ENCODE assay signal across 8 mouse cellular contexts in the genomic region with DNA sequence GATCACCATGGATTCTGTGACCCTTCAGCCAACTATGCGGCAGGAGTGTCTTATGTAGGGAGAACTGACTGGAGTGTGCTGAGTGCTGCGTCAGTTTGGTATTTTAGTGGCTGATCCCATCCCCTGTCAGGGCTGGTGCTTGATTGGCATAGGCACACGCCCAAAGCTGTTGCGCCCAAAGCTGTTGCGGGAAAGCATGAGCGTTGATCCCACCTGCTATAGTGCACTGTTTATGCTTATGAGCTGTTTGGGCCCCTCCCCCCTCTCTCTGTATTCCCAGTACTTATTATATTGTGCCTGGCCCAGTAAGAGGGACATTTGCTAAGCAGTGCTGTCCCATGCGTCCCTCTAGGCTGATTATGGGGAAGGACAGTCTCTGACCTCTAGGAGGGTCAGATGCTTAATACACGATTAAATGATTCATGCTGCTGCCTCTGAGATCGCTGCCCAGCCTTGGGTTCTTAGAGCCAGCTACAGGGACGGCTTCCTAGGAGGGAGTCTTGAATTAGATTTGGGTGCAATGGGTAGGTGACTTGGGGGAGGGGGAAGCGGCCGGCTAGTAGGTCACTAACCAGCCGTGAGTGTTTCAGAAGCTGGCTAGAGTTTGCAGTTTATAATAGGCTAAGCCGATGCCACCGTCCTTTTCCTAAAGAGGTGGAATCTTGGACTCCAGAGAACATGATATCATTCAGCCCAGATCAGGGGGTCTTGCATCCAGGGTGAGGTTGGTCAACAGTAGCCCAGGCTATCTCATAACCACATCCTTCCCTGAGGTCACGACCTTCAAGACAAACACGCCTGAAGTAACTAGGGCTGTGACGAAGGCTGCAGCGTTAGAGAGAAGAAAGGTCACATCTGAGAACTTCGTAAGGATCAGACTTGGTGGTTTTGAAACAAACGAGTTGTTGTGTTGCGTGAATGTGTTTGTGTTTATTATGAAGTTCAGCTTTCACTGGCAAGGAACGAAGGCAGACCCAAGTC. TPM values are rescaled to one million over a fixed set of nuclear protein-coding genes. Genes with fewer than 3 reads are reported as not detected.
DNase-seq lines count a peak whose midpoint lies in the region; ATAC-seq and TF ChIP-seq lines count a peak whose summit lies in the region.

No protein-coding gene starts in this region.

- peak overlapping the region; percentile 81 for H3K27ac ChIP-seq in heart, embryonic 12.5 days (ENCODE audit: poor library complexity, severe bottlenecking)
- no peak overlapping the region for H3K27ac ChIP-seq in ES-E14 (ENCODE audit: insufficient read depth, low read depth, low read length, poor library complexity, severe bottlenecking)
- peak overlapping the region; percentile 40; the same call in 1 of the 2 replicates for H3K27ac ChIP-seq in forebrain, embryonic 14.5 days (ENCODE audit: low read depth, low read length)
- peak overlapping the region; percentile 70 for H3K27ac ChIP-seq in liver, embryonic 16.5 days (ENCODE audit: low read length)

- 53% methylated on average over 23 of the region's 23 CpGs for WGBS in heart, embryonic 12.5 days
- WGBS in forebrain, embryonic 14.5 days, result 50% methylated on average over 23 of the region's 23 CpGs
- 34% methylated on average over 23 of the region's 23 CpGs for WGBS in liver, embryonic 16.5 days (ENCODE audit: insufficient replicate concordance)

- H3K4me1 ChIP-seq in heart, embryonic 12.5 days (replicated peaks), result peaks cover 93% of the 10 kb centered on the region
- peaks cover 10 to 54% of the 10 kb centered on the region in 2 experiments for H3K4me1 ChIP-seq in ES-E14 (ENCODE audit: control insufficient read depth in 2 of 2, insufficient read depth in 2 of 2, low read length in 2 of 2, poor library complexity in 1 of 2)
- peaks cover 55% of the 10 kb centered on the region for H3K4me1 ChIP-seq in forebrain, embryonic 14.5 days (ENCODE audit: control insufficient read depth, insufficient read depth, low read length)
- H3K4me1 ChIP-seq in liver, embryonic 16.5 days (ENCODE audit: control insufficient read depth, low read depth, low read length), result peaks cover 92% of the 10 kb centered on the region

- H3K9me3 ChIP-seq in heart, embryonic 12.5 days (replicated peaks), result no peaks in the 10 kb centered on the region
- H3K9me3 ChIP-seq in ES-E14 (ENCODE audit: control insufficient read depth, insufficient read depth, low read depth, low read length), result no peaks in the 10 kb centered on the region
- H3K9me3 ChIP-seq in forebrain, embryonic 14.5 days (replicated peaks; ENCODE audit: control insufficient read depth, low read length), result no peaks in the 10 kb centered on the region
- no peaks in the 10 kb centered on the region for H3K9me3 ChIP-seq in liver, embryonic 16.5 days (replicated peaks; ENCODE audit: control insufficient read depth, low read length)

- peaks cover 5% of the 10 kb centered on the region; the same call in 1 of the 2 replicates for H3K36me3 ChIP-seq in heart, embryonic 12.5 days
- peaks cover 3% of the 10 kb centered on the region; the same call in 1 of the 2 replicates for H3K36me3 ChIP-seq in ES-E14 (ENCODE audit: control insufficient read depth, insufficient read depth, low read length, poor library complexity, severe bottlenecking)
- no peaks in the 10 kb centered on the region for H3K36me3 ChIP-seq in forebrain, embryonic 14.5 days (ENCODE audit: control insufficient read depth, insufficient read depth, low read length)
- H3K36me3 ChIP-seq in liver, embryonic 16.5 days (ENCODE audit: control insufficient read depth, insufficient read depth), result no peaks in the 10 kb centered on the region

- no peak overlapping the region for H3K4me3 ChIP-seq in heart, embryonic 12.5 days
- no peak overlapping the region for H3K4me3 ChIP-seq in ES-E14 (ENCODE audit: insufficient read depth in 1 of 2, low read depth in 1 of 2, low read length in 2 of 2, poor library complexity in 1 of 2, severe bottlenecking in 1 of 2)
- no peak overlapping the region for H3K4me3 ChIP-seq in forebrain, embryonic 14.5 days (ENCODE audit: low read depth, low read length)
- H3K4me3 ChIP-seq in liver, embryonic 16.5 days (ENCODE audit: low read depth, low read length), result no peak overlapping the region

- DNase-seq in heart, adult 8-10 months (ENCODE audit: low spot score), result no peak
- DNase-seq in ES-E14 (ENCODE audit: low read depth, low spot score), result no peak
- DNase-seq in forebrain, embryonic 14.5 days (ENCODE audit: low spot score), result peak; percentile 77
- no peak for DNase-seq in thymus, postnatal 36 days
- DNase-seq in urinary bladder, postnatal 14 days (ENCODE audit: low spot score), result no peak
- DNase-seq in gastrocnemius, postnatal 4 days (ENCODE audit: low spot score in 2 of 2), result no peak

- in situ Hi-C loops in ES-E14 (cut with MboI; ENCODE audit: low sequenced_read_pairs in 2 of 2, unreplicated experiment in 2 of 2), result no loop called here

- H3K27me3 ChIP-seq in heart, embryonic 12.5 days (replicated peaks), result no peaks in the 10 kb centered on the region
- H3K27me3 ChIP-seq in forebrain, embryonic 14.5 days (replicated peaks; ENCODE audit: control insufficient read depth, insufficient read depth, low read length), result no peaks in the 10 kb centered on the region
- H3K27me3 ChIP-seq in liver, embryonic 16.5 days (ENCODE audit: control insufficient read depth, insufficient read depth, low read depth, low read length), result no peaks in the 10 kb centered on the region

- H3K4me2 ChIP-seq in heart, embryonic 12.5 days, result peak overlapping the region; percentile 28
- no peak overlapping the region for H3K4me2 ChIP-seq in forebrain, embryonic 14.5 days (ENCODE audit: low read length)
- H3K4me2 ChIP-seq in liver, embryonic 16.5 days (ENCODE audit: low read depth, low read length), result peak overlapping the region; percentile 22; the same call in 1 of the 2 replicates

- H3K9ac ChIP-seq in heart, embryonic 12.5 days, result peak overlapping the region; percentile 58; the same call in 1 of the 2 replicates
- H3K9ac ChIP-seq in ES-E14 (ENCODE audit: insufficient read depth, low read depth, low read length, poor library complexity, severe bottlenecking), result 0 out of 2 replicates have a peak overlapping the region, but pooled peaks have one; percentile 36
- H3K9ac ChIP-seq in forebrain, embryonic 14.5 days (ENCODE audit: low read length), result no peak overlapping the region
- no peak overlapping the region for H3K9ac ChIP-seq in liver, embryonic 16.5 days (ENCODE audit: low read depth, low read length)

- no peak for ATAC-seq in heart, embryonic 12.5 days (ENCODE audit: insufficient number of reproducible peaks, low FRiP score)
- ATAC-seq in forebrain, embryonic 14.5 days, result peak; percentile 51
- ATAC-seq in liver, embryonic 16.5 days (ENCODE audit: low read depth), result no peak

TF ChIP-seq in ES-E14, 5 proteins besides CTCF, POLR2A, EP300 and RAD21:
- TF ChIP-seq MAFK (IDR thresholded peaks at IDR 0.05; ENCODE audit: insufficient read depth, low read depth, low read length), result no peak
- TF ChIP-seq CHD2 (IDR thresholded peaks at IDR 0.05; ENCODE audit: low read depth, low read length), result no peak
- no peak for TF ChIP-seq HCFC1 (IDR thresholded peaks at IDR 0.05; ENCODE audit: borderline replicate concordance, insufficient read depth, low read length)
- TF ChIP-seq ZC3H11A (IDR thresholded peaks at IDR 0.05; ENCODE audit: borderline replicate concordance, low read depth, low read length), result no peak
- TF ChIP-seq ZNF384 (IDR thresholded peaks at IDR 0.05; ENCODE audit: low read depth, low read length), result no peak

RNA-seq across cellular contexts. Expression of gene Anp32a, which starts 25.7 kb away (rescaled TPM):
- 156 and 158 TPM in 2 replicates for polyA plus RNA-seq in heart, embryonic 12.5 days (2016; fragmentation: Nextera tagmentation; extraction: Ambion mirVana)
- 100 to 1,000 TPM; 196 to 226 (median 214) TPM for total RNA-seq in heart, adult 8-10 months (2022)
- 93.5 and 96.0 TPM in 2 replicates for total RNA-seq in ES-E14 (2012; rRNA removed)
- polyA plus RNA-seq in forebrain, embryonic 14.5 days (2014; fragmentation: Nextera tagmentation; extraction: Ambion mirVana), result 115 and 118 TPM in 2 replicates
- polyA plus RNA-seq in liver, embryonic 16.5 days (2015; fragmentation: Nextera tagmentation; extraction: Ambion mirVana), result 54.2 and 57.5 TPM in 2 replicates
- 100 to 1,000 TPM; 119 to 134 TPM for total RNA-seq in gastrocnemius, postnatal 4 days (2021)

Comparison
In these comparisons a context has a peak if more than half of its experiments do, and no peak if none do; other contexts are left out.
1. H3K9ac ChIP-seq: peak in heart, embryonic 12.5 days (single experiment) and ES-E14 (single experiment); none in forebrain, embryonic 14.5 days (single experiment) and liver, embryonic 16.5 days (single experiment).